Mouse (Mus musculus) lung, postnatal 0 days (tissue): ENCODE data around the gene Hal.

Source experiments
- CTCF ChIP-seq: IDR thresholded peaks from 2 replicates; pipeline ENCODE4 v1.5.1; 2016; ENCODE audit warnings: antibody characterized with exemption, mild to moderate bottlenecking
- EP300 ChIP-seq: IDR thresholded peaks from 2 replicates; pipeline ENCODE4 v1.6.1; 2016; ENCODE audit warnings: antibody characterized with exemption, mild to moderate bottlenecking, control low read depth

- TF ChIP-seq CTCF: no peak
- no peak for TF ChIP-seq EP300
These were observed 55.6 kb downstream of the Hal start for GRCm38 (mm10) chr10:93544172-93544571.
